Mouse (Mus musculus) stomach, embryonic 14.5 days (tissue): ENCODE results near the gene Zdbf2. TPM values are rescaled to one million over a fixed set of nuclear protein-coding genes. Genes with fewer than 3 reads are reported as not detected.

Source experiments
- ATAC-seq: fragments of 200-750 bp; cut with Nextera tagmentation; 2 replicates; pipeline ENCODE4 v1.8.0; 2017; ENCODE audit warnings: low read depth, moderate TSS enrichment; ENCODE audit not compliant: insufficient number of reproducible peaks, insufficient read depth, low FRiP score
- H3K27ac ChIP-seq: fragments of 300-500 bp; sonication (generic); 2 replicates; pipeline ENCODE4 v1.5.1; 2014; ENCODE audit warnings: mild to moderate bottlenecking, low read length, moderate library complexity, mixed read lengths
- H3K27me3 ChIP-seq: fragments of 300-500 bp; sonication (generic); 2 replicates; pipeline ENCODE4 v1.6.1; 2014; ENCODE audit warnings: low read length, control low read depth, mixed read lengths; ENCODE audit not compliant: control insufficient read depth, insufficient read depth
- H3K36me3 ChIP-seq: fragments of 300-500 bp; sonication (generic); 2 replicates; pipeline ENCODE4 v1.6.1; 2014; ENCODE audit warnings: mild to moderate bottlenecking, control low read depth, low read length, moderate library complexity, mixed read lengths; ENCODE audit not compliant: control insufficient read depth, insufficient read depth
- H3K4me1 ChIP-seq: fragments of 300-500 bp; sonication (generic); 2 replicates; pipeline ENCODE4 v1.6.1; 2014; ENCODE audit warnings: low read length, control low read depth, mixed read lengths; ENCODE audit not compliant: control insufficient read depth, insufficient read depth
- H3K4me2 ChIP-seq: fragments of 300-500 bp; sonication (generic); replicated peaks from 2 replicates; pipeline ENCODE4 v1.6.1; 2014; ENCODE audit warnings: low read depth, low read length, control low read depth
- H3K4me3 ChIP-seq: fragments of 300-500 bp; sonication (generic); 2 replicates; pipeline ENCODE4 v1.5.1; 2014; ENCODE audit warnings: low read depth, low read length, control low read depth
- H3K9ac ChIP-seq: fragments of 300-500 bp; sonication (generic); replicated peaks from 2 replicates; pipeline ENCODE4 v1.6.1; 2014; ENCODE audit warnings: low read depth, mild to moderate bottlenecking, control low read depth, low read length, moderate library complexity, mixed read lengths
- H3K9me3 ChIP-seq: fragments of 300-500 bp; sonication (generic); 2 replicates; pipeline ENCODE4 v1.6.1; 2016; ENCODE audit warnings: low read depth, low read length, control low read depth; ENCODE audit not compliant: control insufficient read depth
- WGBS: fragments of 180-500 bp; shearing (Covaris S2); extraction: QIAGEN DNeasy Blood & Tissue Kit; methylation state at CpG from one replicate; pipeline ENCODE4 v1.1.7; 2014; 5-methylcytosine and 5-hydroxymethylcytosine counted together
- polyA plus RNA-seq: library from polyadenylated mRNA; unstranded; fragments of >200 nt; fragmentation: Nextera tagmentation; extraction: Ambion mirVana; gene quantifications from 2 replicates; pipeline ENCODE4 v1.2.1, GENCODE M21; 2014

The Zdbf2 gene
- polyA plus RNA-seq, 1 experiment from 2014 or later = 13.0 TPM

- Histone ChIP-seq H3K27ac (no peak overlapping the region), H3K27me3 (peaks cover 22% of the 10 kb centered on the region; the same call in 1 of the 2 replicates), H3K9ac (no peak overlapping the region), H3K9me3 (no peaks in the 10 kb centered on the region), H3K4me1 (no peaks in the 10 kb centered on the region), H3K36me3 (no peaks in the 10 kb centered on the region), H3K4me2 (peak overlapping the region; percentile 29), H3K4me3 (no peak overlapping the region; the same call in 1 of the 2 replicates)
- ATAC-seq = 0 out of 2 replicates have a peak, but pooled peaks have one; percentile 33
- 4% methylated on average over 16 of the region's 16 CpGs for WGBS
Measured at GRCm38 (mm10) chr1:63246862-63247521, 26.1 kb upstream of the Zdbf2 start.

GRCm38 (mm10) chr1:63247831-63248359, 25.2 kb upstream of the Zdbf2 start:
- ATAC-seq = no peak
- peaks cover 29% of the 10 kb centered on the region; the same call in 1 of the 2 replicates for H3K27me3 ChIP-seq
- H3K36me3 ChIP-seq = no peaks in the 10 kb centered on the region
- peak overlapping the region; percentile 24 for H3K4me3 ChIP-seq
- H3K27ac ChIP-seq = no peak overlapping the region
- WGBS = under 1% methylated on average over 18 of the region's 18 CpGs
- H3K4me1 ChIP-seq = no peaks in the 10 kb centered on the region
- H3K9me3 ChIP-seq = no peaks in the 10 kb centered on the region
- no peak overlapping the region for H3K9ac ChIP-seq
- peak overlapping the region; percentile 45 for H3K4me2 ChIP-seq

GRCm38 (mm10) chr1:63248360-63248851, 24.7 kb upstream of the Zdbf2 start:
- no peak for ATAC-seq
- peaks cover 29% of the 10 kb centered on the region; the same call in 1 of the 2 replicates for H3K27me3 ChIP-seq
- H3K4me3 ChIP-seq = peak overlapping the region; percentile 24
- peak overlapping the region; percentile 45 for H3K4me2 ChIP-seq
- WGBS = 3% methylated on average over 44 of the region's 44 CpGs
- no peaks in the 10 kb centered on the region for H3K36me3 ChIP-seq
- no peak overlapping the region for H3K9ac ChIP-seq
- H3K4me1 ChIP-seq = no peaks in the 10 kb centered on the region
- no peaks in the 10 kb centered on the region for H3K9me3 ChIP-seq
- H3K27ac ChIP-seq = no peak overlapping the region

- WGBS = 48% methylated on average over 4 of the region's 4 CpGs
- Histone ChIP-seq H3K9ac (no peak overlapping the region), H3K4me2 (no peak overlapping the region), H3K36me3 (no peaks in the 10 kb centered on the region), H3K27ac (no peak overlapping the region), H3K4me3 (no peak overlapping the region), H3K27me3 (peaks cover 29% of the 10 kb centered on the region; the same call in 1 of the 2 replicates), H3K4me1 (no peaks in the 10 kb centered on the region), H3K9me3 (no peaks in the 10 kb centered on the region)
- no peak for ATAC-seq
Measured at GRCm38 (mm10) chr1:63249261-63249660, 23.8 kb upstream of the Zdbf2 start.

GRCm38 (mm10) chr1:63252351-63253209, 20.5 kb upstream of the Zdbf2 start:
- ATAC-seq = no peak
- peaks cover 50% of the 10 kb centered on the region for H3K27me3 ChIP-seq
- no peak overlapping the region for H3K27ac ChIP-seq
- no peak overlapping the region for H3K4me2 ChIP-seq
- no peaks in the 10 kb centered on the region for H3K36me3 ChIP-seq
- no peak overlapping the region for H3K4me3 ChIP-seq
- WGBS = 45% methylated on average over 24 of the region's 24 CpGs
- H3K9me3 ChIP-seq = no peaks in the 10 kb centered on the region
- no peak overlapping the region for H3K9ac ChIP-seq
- no peaks in the 10 kb centered on the region for H3K4me1 ChIP-seq

- Histone ChIP-seq H3K9me3 (no peaks in the 10 kb centered on the region), H3K4me2 (no peak overlapping the region), H3K4me1 (no peaks in the 10 kb centered on the region), H3K27me3 (peaks cover 46% of the 10 kb centered on the region), H3K27ac (no peak overlapping the region), H3K9ac (no peak overlapping the region), H3K4me3 (no peak overlapping the region), H3K36me3 (no peaks in the 10 kb centered on the region)
- ATAC-seq = no peak
- 43% methylated on average over 5 of the region's 5 CpGs for WGBS
Measured at GRCm38 (mm10) chr1:63253291-63253690, 19.8 kb upstream of the Zdbf2 start.

- no peak overlapping the region for H3K4me2 ChIP-seq
- H3K4me3 ChIP-seq = no peak overlapping the region
- peaks cover 29% of the 10 kb centered on the region for H3K27me3 ChIP-seq
- no peaks in the 10 kb centered on the region for H3K9me3 ChIP-seq
- H3K27ac ChIP-seq = no peak overlapping the region
- ATAC-seq = no peak
- H3K4me1 ChIP-seq = no peaks in the 10 kb centered on the region
- no peak overlapping the region for H3K9ac ChIP-seq
- 22% methylated on average over 4 of the region's 4 CpGs for WGBS
- H3K36me3 ChIP-seq = no peaks in the 10 kb centered on the region
Measured at GRCm38 (mm10) chr1:63255101-63255500, 18.0 kb upstream of the Zdbf2 start.

- ATAC-seq = no peak
- Histone ChIP-seq H3K4me3 (no peak overlapping the region), H3K4me2 (no peak overlapping the region), H3K9me3 (no peaks in the 10 kb centered on the region), H3K27ac (no peak overlapping the region), H3K27me3 (peaks cover 35% of the 10 kb centered on the region), H3K4me1 (no peaks in the 10 kb centered on the region), H3K9ac (no peak overlapping the region), H3K36me3 (no peaks in the 10 kb centered on the region)
- WGBS = 16% methylated on average over 5 of the region's 5 CpGs
Measured at GRCm38 (mm10) chr1:63256083-63256482, 17.0 kb upstream of the Zdbf2 start.
